Mouse (Mus musculus) midbrain, embryonic 13.5 days (tissue): ENCODE results near the gene Trappc3. TPM values are rescaled to one million over a fixed set of nuclear protein-coding genes. Genes with fewer than 3 reads are reported as not detected.
A peak's percentile ranks its signal among the peaks of the same experiment; 100 is the strongest.

Experiments
- ATAC-seq: fragments of 200-750 bp; cut with Nextera tagmentation; 2 replicates; pipeline ENCODE4 v1.8.0; 2017; ENCODE audit warnings: mild to moderate bottlenecking, moderate TSS enrichment, moderate library complexity
- H3K27ac ChIP-seq: fragments of 300-500 bp; sonication (generic); 2 replicates; pipeline ENCODE4 v1.5.1; 2015; ENCODE audit warnings: inconsistent platforms, mild to moderate bottlenecking, moderate library complexity
- H3K27me3 ChIP-seq: fragments of 300-500 bp; sonication (generic); 2 replicates; pipeline ENCODE4 v1.6.1; 2015; ENCODE audit warnings: mild to moderate bottlenecking, inconsistent platforms
- H3K36me3 ChIP-seq: fragments of 300-500 bp; sonication (generic); 2 replicates; pipeline ENCODE4 v1.6.1; 2015; ENCODE audit warnings: mild to moderate bottlenecking, inconsistent platforms
- H3K4me1 ChIP-seq: fragments of 300-500 bp; sonication (generic); replicated peaks from 2 replicates; pipeline ENCODE4 v1.6.1; 2015; ENCODE audit warnings: inconsistent platforms
- H3K4me2 ChIP-seq: fragments of 300-500 bp; sonication (generic); replicated peaks from 2 replicates; pipeline ENCODE4 v1.6.1; 2015; ENCODE audit warnings: moderate library complexity, mild to moderate bottlenecking, inconsistent platforms
- H3K4me3 ChIP-seq: fragments of 300-500 bp; sonication (generic); replicated peaks from 2 replicates; pipeline ENCODE4 v1.5.1; 2015; ENCODE audit warnings: mild to moderate bottlenecking, inconsistent platforms
- H3K9ac ChIP-seq: fragments of 300-500 bp; sonication (generic); replicated peaks from 2 replicates; pipeline ENCODE4 v1.6.1; 2015; ENCODE audit warnings: mild to moderate bottlenecking, inconsistent platforms
- H3K9me3 ChIP-seq: fragments of 300-500 bp; sonication (generic); 2 replicates; pipeline ENCODE4 v1.6.1; 2016; ENCODE audit warnings: mild to moderate bottlenecking, inconsistent platforms
- WGBS: fragments of 180-500 bp; shearing (Covaris S2); methylation state at CpG from one replicate; pipeline ENCODE4 v1.1.7; 2015; 5-methylcytosine and 5-hydroxymethylcytosine counted together
- polyA plus RNA-seq: library from polyadenylated mRNA; unstranded; fragments of >200 nt; fragmentation: Nextera tagmentation; extraction: Ambion mirVana; gene quantifications from 2 replicates; pipeline ENCODE4 v1.2.1, GENCODE M21; 2015

Gene Trappc3
- polyA plus RNA-seq, 1 experiment from 2014 or later, result 149 TPM

DNA sequence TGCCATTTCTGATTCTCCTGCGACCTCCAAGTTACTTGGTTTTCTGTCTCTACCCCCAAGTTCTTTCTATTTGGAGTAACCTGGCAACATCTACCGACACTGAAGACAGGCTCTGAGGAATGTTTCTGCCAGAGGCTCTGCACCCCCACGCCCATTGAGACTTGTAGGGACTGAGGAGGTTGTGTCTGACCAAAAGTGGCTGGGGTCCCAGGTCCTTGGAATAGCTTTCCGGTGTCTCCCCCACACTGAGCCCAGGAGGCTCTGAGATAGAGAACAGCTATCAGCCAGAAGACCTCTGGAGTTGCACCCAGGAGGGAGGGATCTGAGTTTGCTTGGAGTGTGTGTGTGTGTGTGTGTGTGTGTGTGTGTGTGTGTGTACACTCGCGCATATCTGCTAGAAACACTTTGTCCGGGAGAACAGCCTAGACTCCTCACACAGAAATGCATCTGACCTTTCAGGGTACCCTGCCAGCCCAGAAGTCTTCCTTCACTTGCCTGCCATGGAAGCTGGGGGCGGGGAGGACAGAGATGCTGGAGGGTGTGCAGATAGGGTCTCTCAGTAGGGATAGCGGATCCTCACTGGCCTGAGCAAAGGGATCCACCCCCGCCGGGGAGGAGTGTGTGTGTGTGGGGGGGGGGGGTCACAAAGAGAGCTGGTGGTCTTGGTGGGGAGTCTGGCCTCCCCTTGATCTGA lies 25.3 kb downstream of the Trappc3 start:
- Histone ChIP-seq H3K36me3 (no peaks in the 10 kb centered on the region), H3K4me3 (no peak overlapping the region), H3K4me2 (no peak overlapping the region), H3K9ac (no peak overlapping the region), H3K4me1 (peaks cover 12% of the 10 kb centered on the region; the same call in 1 of the 2 replicates), H3K9me3 (no peaks in the 10 kb centered on the region), H3K27me3 (peaks cover 75% of the 10 kb centered on the region), H3K27ac (no peak overlapping the region)
- WGBS, result 39% methylated on average over 11 of the region's 11 CpGs
- ATAC-seq, result no peak

DNA sequence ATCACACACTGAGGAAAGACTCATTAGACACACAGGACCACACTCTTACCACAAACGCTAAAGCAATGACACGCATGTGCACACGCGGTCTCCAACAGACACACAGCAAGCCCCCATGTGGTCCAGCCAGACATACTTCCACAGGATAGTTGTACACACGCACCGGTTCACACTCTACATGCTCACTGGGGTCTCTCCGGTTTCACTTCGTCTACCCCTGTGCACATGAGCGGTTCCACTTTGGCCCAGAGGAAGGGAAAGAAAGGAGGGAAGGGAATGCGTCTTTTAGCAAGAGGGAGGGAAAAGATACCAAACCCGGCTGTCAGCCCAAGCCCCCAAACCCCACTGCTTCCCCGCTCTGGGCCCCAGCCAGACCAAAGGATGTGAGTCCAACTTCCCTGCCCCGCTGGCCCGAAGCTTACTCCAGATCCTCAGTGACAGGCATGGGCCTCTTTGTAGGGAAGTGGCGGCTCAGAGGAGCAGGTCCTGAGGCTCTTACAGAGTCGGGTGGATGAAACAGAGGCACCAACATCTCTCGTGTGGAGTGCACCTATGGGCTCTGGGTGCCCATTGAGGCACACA lies 26.1 kb downstream of the Trappc3 start:
- WGBS, result 39% methylated on average over 17 of the region's 17 CpGs
- no peak overlapping the region for H3K4me3 ChIP-seq
- H3K9ac ChIP-seq, result no peak overlapping the region
- H3K4me1 ChIP-seq, result peaks cover 12% of the 10 kb centered on the region; the same call in 1 of the 2 replicates
- H3K36me3 ChIP-seq, result no peaks in the 10 kb centered on the region
- no peak overlapping the region for H3K4me2 ChIP-seq
- no peaks in the 10 kb centered on the region for H3K9me3 ChIP-seq
- H3K27me3 ChIP-seq, result peaks cover 75% of the 10 kb centered on the region
- ATAC-seq, result no peak
- H3K27ac ChIP-seq, result no peak overlapping the region

DNA sequence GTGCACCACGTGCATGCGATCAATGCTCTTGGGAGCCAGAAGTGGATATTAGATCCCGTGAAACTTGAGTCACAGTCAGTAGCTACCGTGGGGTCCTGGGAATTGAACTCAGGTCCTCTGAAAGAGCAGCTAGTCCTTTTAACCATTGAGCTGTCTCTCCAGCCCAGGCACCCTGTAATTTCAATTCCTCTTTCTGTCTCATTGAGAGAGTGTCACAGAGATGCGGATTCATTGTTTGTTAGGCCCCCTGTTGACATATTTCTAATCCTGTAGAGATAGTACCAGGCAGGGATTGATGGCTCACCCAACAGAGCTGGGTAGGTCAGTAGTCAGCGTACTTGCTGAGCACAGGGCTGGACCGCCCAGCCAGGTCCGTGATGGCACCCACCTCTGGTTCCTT lies 28.2 kb downstream of the Trappc3 start:
- no peak overlapping the region for H3K27ac ChIP-seq
- H3K9me3 ChIP-seq, result no peaks in the 10 kb centered on the region
- no peak overlapping the region for H3K4me3 ChIP-seq
- no peak overlapping the region for H3K4me2 ChIP-seq
- peaks cover 64% of the 10 kb centered on the region for H3K27me3 ChIP-seq
- ATAC-seq, result no peak
- no peak overlapping the region for H3K9ac ChIP-seq
- no peaks in the 10 kb centered on the region for H3K36me3 ChIP-seq
- peaks cover 12% of the 10 kb centered on the region; the same call in 1 of the 2 replicates for H3K4me1 ChIP-seq
- 84% methylated on average over 8 of the region's 8 CpGs for WGBS

DNA sequence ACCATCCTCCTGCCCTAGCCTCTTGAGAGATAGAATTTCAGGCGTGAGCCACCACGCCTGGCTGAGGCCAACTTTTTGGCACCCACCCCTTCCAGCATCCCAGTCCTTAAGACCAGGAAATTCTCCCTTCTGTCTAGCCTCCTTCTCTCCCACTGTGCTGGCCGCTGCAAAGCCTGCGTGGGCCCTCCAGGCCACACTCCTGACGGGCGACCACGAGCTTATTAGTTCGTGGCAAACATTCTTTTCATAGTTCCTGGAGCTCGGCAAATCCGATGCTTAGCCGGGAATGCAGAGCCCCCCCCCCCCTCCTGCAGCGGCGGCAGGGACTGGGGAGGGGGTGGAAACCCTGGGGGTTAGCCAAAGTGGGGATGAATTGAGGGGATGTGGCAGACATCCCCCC lies 29.1 kb downstream of the Trappc3 start:
- WGBS, result 21% methylated on average over 13 of the region's 13 CpGs
- peaks cover 66% of the 10 kb centered on the region for H3K27me3 ChIP-seq
- no peak overlapping the region for H3K9ac ChIP-seq
- no peak overlapping the region for H3K27ac ChIP-seq
- no peak overlapping the region for H3K4me3 ChIP-seq
- ATAC-seq, result no peak
- H3K36me3 ChIP-seq, result no peaks in the 10 kb centered on the region
- H3K4me2 ChIP-seq, result no peak overlapping the region
- H3K9me3 ChIP-seq, result no peaks in the 10 kb centered on the region
- peaks cover 12% of the 10 kb centered on the region for H3K4me1 ChIP-seq

DNA sequence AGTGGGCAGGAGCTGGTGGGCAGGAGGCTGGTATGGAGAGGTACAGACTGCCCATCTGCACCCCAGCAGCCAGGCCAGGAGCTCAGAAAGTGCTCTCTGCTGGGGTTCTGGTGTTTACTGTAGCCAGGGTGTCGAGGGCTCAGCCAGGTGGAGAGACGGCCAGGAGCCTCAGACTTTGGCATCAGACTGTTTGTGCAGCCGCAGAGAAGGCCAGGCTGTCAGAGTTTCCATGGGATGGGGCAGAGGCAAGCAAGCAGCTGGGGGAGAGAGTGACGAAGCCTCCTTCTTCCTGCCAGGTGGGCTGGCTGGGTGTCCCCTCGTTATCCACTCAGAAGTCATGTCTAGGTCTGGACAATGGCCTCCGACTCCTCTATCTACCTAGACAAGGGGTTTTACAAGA lies 33.0 kb downstream of the Trappc3 start:
- Histone ChIP-seq H3K4me2 (no peak overlapping the region), H3K4me1 (peaks cover 11% of the 10 kb centered on the region), H3K36me3 (no peaks in the 10 kb centered on the region), H3K4me3 (no peak overlapping the region), H3K9ac (no peak overlapping the region), H3K9me3 (no peaks in the 10 kb centered on the region), H3K27ac (no peak overlapping the region), H3K27me3 (peaks cover 67% of the 10 kb centered on the region)
- ATAC-seq, result no peak
- whole genome bisulfite sequencing, result 72% methylated on average over 6 of the region's 6 CpGs

DNA sequence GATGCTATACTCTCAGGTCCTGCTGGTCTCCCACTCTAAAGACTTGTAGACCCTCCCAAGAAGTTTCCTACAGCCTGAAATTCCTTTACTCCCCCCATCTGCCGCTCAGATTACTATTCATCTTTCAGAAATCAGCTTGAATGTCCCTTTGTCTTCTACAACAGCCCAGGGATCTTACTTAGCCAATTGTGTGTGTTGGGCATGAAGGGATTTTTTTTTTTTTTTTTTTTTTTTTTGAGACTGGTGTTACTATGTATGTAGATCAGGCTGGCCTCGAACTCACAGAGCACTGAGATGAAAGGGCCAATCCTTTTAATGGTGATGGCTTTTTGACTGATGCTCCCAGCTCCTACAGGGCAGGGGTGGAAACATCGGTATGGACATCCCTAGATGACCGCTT lies 33.8 kb downstream of the Trappc3 start:
- H3K4me2 ChIP-seq, result no peak overlapping the region
- peaks cover 14% of the 10 kb centered on the region for H3K4me1 ChIP-seq
- no peaks in the 10 kb centered on the region for H3K36me3 ChIP-seq
- 43% methylated on average over 4 of the region's 4 CpGs for WGBS
- peaks cover 67% of the 10 kb centered on the region for H3K27me3 ChIP-seq
- H3K4me3 ChIP-seq, result no peak overlapping the region
- H3K27ac ChIP-seq, result no peak overlapping the region
- H3K9me3 ChIP-seq, result no peaks in the 10 kb centered on the region
- no peak overlapping the region for H3K9ac ChIP-seq
- no peak for ATAC-seq

DNA sequence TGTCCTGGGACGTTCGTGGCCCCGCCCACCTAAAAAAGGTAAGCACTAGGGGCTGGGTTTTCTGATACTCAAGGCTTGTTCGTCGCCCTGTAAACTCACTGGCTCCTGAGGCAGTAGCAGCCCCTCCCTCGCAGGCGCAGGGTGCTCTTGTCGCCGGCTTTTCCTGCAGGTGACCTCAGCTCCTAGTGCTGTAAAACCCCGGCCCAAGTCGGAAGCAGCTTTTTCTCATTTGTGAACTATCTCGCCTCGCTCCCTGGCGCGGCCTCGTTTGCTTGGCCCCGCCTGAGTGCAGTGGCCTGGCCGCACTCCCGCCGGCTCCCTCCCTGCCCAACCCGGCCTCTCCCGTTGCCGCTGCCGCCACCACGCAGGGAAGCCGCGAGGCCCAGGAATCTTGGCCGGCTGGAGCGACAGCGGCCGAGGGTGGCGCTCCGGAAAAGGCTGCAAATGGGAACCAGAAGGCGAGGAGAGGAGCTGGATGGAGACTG lies 34.5 kb downstream of the Trappc3 start:
- Histone ChIP-seq H3K9ac (peak overlapping the region; percentile 61), H3K4me1 (peaks cover 21% of the 10 kb centered on the region), H3K4me2 (peak overlapping the region; percentile 67), H3K36me3 (no peaks in the 10 kb centered on the region), H3K4me3 (peak overlapping the region; percentile 37), H3K27ac (no peak overlapping the region), H3K9me3 (no peaks in the 10 kb centered on the region), H3K27me3 (peaks cover 69% of the 10 kb centered on the region)
- peak; percentile 24; the same call in 1 of the 2 replicates for ATAC-seq
- 1% methylated on average over 34 of the region's 34 CpGs for WGBS

DNA sequence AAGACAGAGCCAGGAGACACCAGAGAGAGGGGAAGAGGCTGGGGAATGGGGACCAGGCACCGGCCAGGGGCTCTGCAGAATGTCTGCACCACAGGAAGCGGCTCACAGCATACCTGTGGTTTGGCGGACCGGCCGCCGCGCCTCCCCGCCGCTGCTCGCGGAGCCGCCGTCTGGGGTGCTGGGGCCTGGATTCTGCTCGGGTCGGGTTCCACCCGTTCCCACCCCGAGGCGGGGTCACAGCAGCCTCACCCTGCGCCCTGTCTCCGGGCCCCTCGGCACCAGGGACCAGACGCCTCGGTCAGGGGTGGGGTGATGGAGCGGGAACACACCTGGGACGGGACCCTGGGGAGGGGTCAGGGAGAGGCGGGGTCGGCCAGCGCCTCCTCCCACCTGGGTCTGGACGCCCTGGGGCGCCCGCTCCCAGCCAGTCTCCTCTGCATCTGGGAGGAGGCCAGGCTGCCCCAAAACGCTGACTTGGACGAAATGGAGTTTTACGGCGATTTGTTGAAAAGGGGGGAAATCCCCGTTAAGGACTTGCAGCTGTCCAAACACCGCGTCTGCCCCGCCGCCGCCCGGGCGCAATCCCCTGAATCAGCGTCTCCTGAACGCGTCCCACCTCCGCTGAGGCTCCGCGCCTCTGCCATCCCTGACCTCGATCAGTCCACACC lies 38.9 kb downstream of the Trappc3 start:
- Histone ChIP-seq H3K27me3 (peaks cover 81% of the 10 kb centered on the region), H3K9me3 (no peaks in the 10 kb centered on the region), H3K4me2 (peak overlapping the region; percentile 44), H3K36me3 (no peaks in the 10 kb centered on the region), H3K9ac (peak overlapping the region; percentile 28; the same call in 1 of the 2 replicates), H3K27ac (no peak overlapping the region), H3K4me3 (peak overlapping the region; percentile 25), H3K4me1 (peaks cover 25% of the 10 kb centered on the region)
- WGBS, result 1% methylated on average over 47 of the region's 50 CpGs
- ATAC-seq, result no peak

DNA sequence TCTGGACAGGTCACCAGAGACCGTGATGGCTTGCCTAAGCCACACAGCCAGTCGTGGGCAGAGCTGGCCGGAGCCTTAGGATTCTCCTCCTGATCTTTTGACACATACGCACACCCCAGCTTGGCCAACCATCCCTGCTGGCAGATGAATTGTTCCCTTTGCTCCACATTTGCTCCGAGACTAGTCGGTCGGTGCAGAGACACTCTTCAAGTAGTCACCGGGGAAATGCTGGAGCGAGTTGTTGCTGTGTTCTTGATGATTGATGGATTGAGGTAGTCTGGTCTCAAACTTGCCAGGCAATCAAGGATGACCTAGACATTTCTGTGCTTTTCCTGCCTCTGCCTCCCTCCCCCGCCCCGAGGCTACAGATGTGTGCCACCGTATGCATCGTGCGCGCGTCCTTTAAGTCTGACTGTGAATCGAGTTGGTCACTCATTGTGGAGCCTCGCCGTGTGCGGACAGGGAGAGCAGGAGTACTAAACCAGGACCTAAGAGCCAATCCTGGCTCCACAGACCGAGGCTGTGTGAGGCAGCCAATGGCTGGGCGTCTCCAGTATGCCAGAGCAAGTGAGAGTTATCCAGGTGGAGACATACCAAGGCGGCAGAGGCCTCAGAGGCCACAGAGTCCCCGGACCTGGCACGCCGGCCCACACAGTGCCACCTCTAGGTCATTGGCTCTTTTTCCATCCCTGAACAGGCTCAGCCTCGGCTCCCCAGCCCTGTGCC lies 39.6 kb downstream of the Trappc3 start:
- H3K4me1 ChIP-seq, result peaks cover 19% of the 10 kb centered on the region
- ATAC-seq, result no peak
- H3K9me3 ChIP-seq, result no peaks in the 10 kb centered on the region
- no peak overlapping the region for H3K27ac ChIP-seq
- peak overlapping the region; percentile 28; the same call in 1 of the 2 replicates for H3K9ac ChIP-seq
- peak overlapping the region; percentile 44 for H3K4me2 ChIP-seq
- H3K4me3 ChIP-seq, result peak overlapping the region; percentile 25
- 3% methylated on average over 27 of the region's 27 CpGs for WGBS
- peaks cover 74% of the 10 kb centered on the region for H3K27me3 ChIP-seq
- no peaks in the 10 kb centered on the region for H3K36me3 ChIP-seq

DNA sequence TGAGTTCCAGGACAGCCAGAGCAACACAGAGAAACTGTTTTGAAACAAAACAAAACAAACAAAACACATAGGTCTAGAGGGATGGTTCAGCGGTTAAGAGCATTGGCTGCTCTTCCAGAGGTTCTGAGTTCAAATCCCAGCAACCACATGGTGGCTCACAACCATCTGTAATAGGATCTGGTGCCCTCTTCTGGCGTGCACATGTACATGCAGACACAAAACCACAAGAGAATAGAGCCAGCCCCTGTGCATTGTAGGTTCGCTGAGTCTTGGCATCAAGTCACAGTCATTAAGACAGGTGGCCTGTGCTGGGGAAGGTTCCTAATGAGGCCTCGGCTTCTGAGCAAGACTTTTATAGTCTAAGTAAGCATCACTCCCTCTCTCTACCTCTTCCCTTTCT lies 41.8 kb downstream of the Trappc3 start:
- Histone ChIP-seq H3K36me3 (no peaks in the 10 kb centered on the region), H3K9ac (no peak overlapping the region), H3K27ac (no peak overlapping the region), H3K4me3 (no peak overlapping the region), H3K27me3 (peaks cover 55% of the 10 kb centered on the region), H3K9me3 (no peaks in the 10 kb centered on the region), H3K4me1 (peaks cover 14% of the 10 kb centered on the region), H3K4me2 (no peak overlapping the region)
- WGBS, result 62% methylated on average over 4 of the region's 4 CpGs
- ATAC-seq, result no peak

DNA sequence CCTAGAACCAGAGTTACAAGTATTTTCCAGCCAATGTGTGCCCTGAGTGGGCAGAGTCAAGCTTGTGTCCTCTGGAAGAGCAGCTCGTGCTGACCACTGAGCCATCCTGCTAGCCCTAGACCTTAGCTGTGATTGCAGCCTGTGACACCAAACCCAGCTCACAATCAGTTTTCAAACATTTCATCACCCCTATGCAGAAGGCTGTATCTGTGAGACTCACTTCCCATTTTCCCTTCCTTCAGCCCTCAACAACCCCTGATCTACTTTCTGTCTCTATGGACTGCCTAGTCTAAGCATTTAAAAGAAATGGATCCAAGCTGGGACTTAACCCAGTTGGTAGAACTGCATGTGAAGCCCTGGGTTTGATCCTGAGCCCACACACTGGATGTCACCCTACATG lies 43.3 kb downstream of the Trappc3 start:
- H3K27me3 ChIP-seq, result peaks cover 44% of the 10 kb centered on the region
- ATAC-seq, result no peak
- H3K9me3 ChIP-seq, result no peaks in the 10 kb centered on the region
- no peak overlapping the region for H3K9ac ChIP-seq
- 89% methylated on average over 1 of the region's 1 CpGs for WGBS
- no peak overlapping the region for H3K27ac ChIP-seq
- no peak overlapping the region for H3K4me2 ChIP-seq
- H3K4me1 ChIP-seq, result peaks cover 20% of the 10 kb centered on the region
- H3K4me3 ChIP-seq, result no peak overlapping the region
- H3K36me3 ChIP-seq, result no peaks in the 10 kb centered on the region

DNA sequence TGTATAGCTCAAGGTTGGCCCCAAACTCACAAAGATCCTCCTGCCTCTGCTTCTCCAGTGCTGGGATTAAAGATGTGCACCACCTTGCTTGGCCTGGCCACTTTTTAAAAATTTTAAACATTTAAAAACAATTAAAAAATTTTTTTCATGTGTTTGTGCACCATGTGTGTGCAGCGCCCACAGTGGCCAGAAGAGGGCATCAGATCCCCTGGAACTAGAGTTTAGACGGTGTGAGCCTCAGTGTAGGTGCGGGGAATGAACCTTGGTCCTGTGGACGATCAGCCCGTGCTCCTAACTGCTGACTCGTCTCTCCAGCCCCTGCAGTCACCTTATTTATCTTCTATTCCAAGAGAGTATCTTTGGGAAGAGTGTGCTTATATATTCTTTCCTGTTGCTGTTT lies 43.9 kb downstream of the Trappc3 start:
- Histone ChIP-seq H3K4me1 (peaks cover 16% of the 10 kb centered on the region), H3K27me3 (peaks cover 37% of the 10 kb centered on the region), H3K4me3 (no peak overlapping the region), H3K27ac (no peak overlapping the region), H3K36me3 (no peaks in the 10 kb centered on the region), H3K9me3 (no peaks in the 10 kb centered on the region), H3K9ac (no peak overlapping the region), H3K4me2 (no peak overlapping the region)
- WGBS, result 89% methylated on average over 6 of the region's 6 CpGs
- ATAC-seq, result no peak
